Mouse (Mus musculus): ENCODE data around the gene Nop56. TPM values are rescaled to one million over a fixed set of nuclear protein-coding genes. Genes with fewer than 3 reads are reported as not detected.

Nop56 gene
- total RNA-seq (2014; rRNA removed), result 173 and 183 TPM in 2 replicates
- polyA plus RNA-seq (2015; fragmentation: Nextera tagmentation; extraction: Ambion mirVana), result 220 and 243 TPM in 2 replicates

GRCm38 (mm10) chr2:130274149-130274861 lies at the start of gene Nop56:
TSS of gene Nop56 (plus strand) at chr2:130274430.
- Histone ChIP-seq H3K9me3 (ENCODE audit: low read length) (no peaks in the 10 kb centered on the region), H3K27me3 (ENCODE audit: insufficient read depth, low read length) (no peaks in the 10 kb centered on the region), H3K4me1 (ENCODE audit: insufficient read depth) (peaks cover 18% of the 10 kb centered on the region), H3K9ac (peak within 1 kb of the TSS; percentile 92), H3K36me3 (ENCODE audit: insufficient read depth) (peaks cover 36% of the 10 kb centered on the region), H3K4me2 (ENCODE audit: low read depth) (peak within 1 kb of the TSS; percentile 83), H3K27ac (ENCODE audit: low read depth, low read length) (peak within 1 kb of the TSS; percentile 98), H3K4me3 (ENCODE audit: low read depth, low read length) (peak within 1 kb of the TSS; percentile 87)
- peak; percentile 97 for ATAC-seq
- WGBS, result under 1% methylated on average over 68 of the region's 68 CpGs
- peak; percentile 100 for DNase-seq
- TF ChIP-seq CTCF (IDR thresholded peaks at IDR 0.05; ENCODE audit: low read depth), result peak; percentile 32

GRCm38 (mm10) chr2:130246912-130247311 lies 27.3 kb upstream of the Nop56 start:
- H3K4me3 ChIP-seq (ENCODE audit: low read depth, low read length), result no peak overlapping the region
- no peaks in the 10 kb centered on the region for H3K4me1 ChIP-seq (ENCODE audit: insufficient read depth)
- no peak overlapping the region for H3K4me2 ChIP-seq (ENCODE audit: low read depth)
- WGBS, result 48% methylated on average over 9 of the region's 9 CpGs
- no peaks in the 10 kb centered on the region for H3K9me3 ChIP-seq (ENCODE audit: low read length)
- peak; percentile 54 for TF ChIP-seq CTCF (IDR thresholded peaks at IDR 0.05; ENCODE audit: low read depth)
- DNase-seq, result peak; percentile 41
- H3K9ac ChIP-seq, result no peak overlapping the region
- no peaks in the 10 kb centered on the region for H3K36me3 ChIP-seq (ENCODE audit: insufficient read depth)
- no peak overlapping the region for H3K27ac ChIP-seq (ENCODE audit: low read depth, low read length)
- ATAC-seq, result no peak
- no peaks in the 10 kb centered on the region for H3K27me3 ChIP-seq (ENCODE audit: insufficient read depth, low read length)

- H3K4me2 ChIP-seq (ENCODE audit: low read depth), result no peak overlapping the region
- no peak overlapping the region for H3K9ac ChIP-seq
- no peak for TF ChIP-seq CTCF (IDR thresholded peaks at IDR 0.05; ENCODE audit: low read depth)
- no peaks in the 10 kb centered on the region for H3K36me3 ChIP-seq (ENCODE audit: insufficient read depth)
- no peak for DNase-seq
- H3K27me3 ChIP-seq (ENCODE audit: insufficient read depth, low read length), result no peaks in the 10 kb centered on the region
- ATAC-seq, result no peak
- H3K27ac ChIP-seq (ENCODE audit: low read depth, low read length), result no peak overlapping the region
- H3K9me3 ChIP-seq (ENCODE audit: low read length), result no peaks in the 10 kb centered on the region
- 80% methylated on average over 7 of the region's 7 CpGs for WGBS
- H3K4me1 ChIP-seq (ENCODE audit: insufficient read depth), result no peaks in the 10 kb centered on the region
- H3K4me3 ChIP-seq (ENCODE audit: low read depth, low read length), result no peak overlapping the region
Measured at GRCm38 (mm10) chr2:130248226-130248625, 26.0 kb upstream of the Nop56 start.

GRCm38 (mm10) chr2:130256762-130257161 lies 17.5 kb upstream of the Nop56 start:
- TF ChIP-seq CTCF (IDR thresholded peaks at IDR 0.05; ENCODE audit: low read depth), result no peak
- 78% methylated on average over 4 of the region's 4 CpGs for WGBS
- Histone ChIP-seq H3K36me3 (ENCODE audit: insufficient read depth) (no peaks in the 10 kb centered on the region), H3K4me3 (ENCODE audit: low read depth, low read length) (no peak overlapping the region), H3K9me3 (ENCODE audit: low read length) (no peaks in the 10 kb centered on the region), H3K27ac (ENCODE audit: low read depth, low read length) (no peak overlapping the region), H3K27me3 (ENCODE audit: insufficient read depth, low read length) (no peaks in the 10 kb centered on the region), H3K4me2 (ENCODE audit: low read depth) (no peak overlapping the region), H3K9ac (no peak overlapping the region), H3K4me1 (ENCODE audit: insufficient read depth) (no peaks in the 10 kb centered on the region)
- ATAC-seq, result no peak
- no peak for DNase-seq

GRCm38 (mm10) chr2:130260822-130261221 lies 13.4 kb upstream of the Nop56 start:
- ATAC-seq (no peak), DNase-seq (no peak)
- no peaks in the 10 kb centered on the region for H3K4me1 ChIP-seq (ENCODE audit: insufficient read depth)
- no peaks in the 10 kb centered on the region for H3K36me3 ChIP-seq (ENCODE audit: insufficient read depth)
- H3K27ac ChIP-seq (ENCODE audit: low read depth, low read length), result no peak overlapping the region
- H3K27me3 ChIP-seq (ENCODE audit: insufficient read depth, low read length), result no peaks in the 10 kb centered on the region
- no peak overlapping the region for H3K9ac ChIP-seq
- TF ChIP-seq CTCF (IDR thresholded peaks at IDR 0.05; ENCODE audit: low read depth), result no peak
- no peaks in the 10 kb centered on the region for H3K9me3 ChIP-seq (ENCODE audit: low read length)
- H3K4me2 ChIP-seq (ENCODE audit: low read depth), result no peak overlapping the region
- H3K4me3 ChIP-seq (ENCODE audit: low read depth, low read length), result no peak overlapping the region
- WGBS, result 87% methylated on average over 4 of the region's 4 CpGs

GRCm38 (mm10) chr2:130261914-130262313 lies 12.3 kb upstream of the Nop56 start:
- WGBS, result 92% methylated on average over 2 of the region's 2 CpGs
- H3K4me1 ChIP-seq (ENCODE audit: insufficient read depth), result no peaks in the 10 kb centered on the region
- DNase-seq, result no peak
- TF ChIP-seq CTCF (IDR thresholded peaks at IDR 0.05; ENCODE audit: low read depth), result no peak
- no peak overlapping the region for H3K27ac ChIP-seq (ENCODE audit: low read depth, low read length)
- no peaks in the 10 kb centered on the region for H3K27me3 ChIP-seq (ENCODE audit: insufficient read depth, low read length)
- no peak overlapping the region for H3K4me2 ChIP-seq (ENCODE audit: low read depth)
- H3K9me3 ChIP-seq (ENCODE audit: low read length), result no peaks in the 10 kb centered on the region
- no peak overlapping the region for H3K4me3 ChIP-seq (ENCODE audit: low read depth, low read length)
- H3K9ac ChIP-seq, result no peak overlapping the region
- ATAC-seq, result no peak
- H3K36me3 ChIP-seq (ENCODE audit: insufficient read depth), result no peaks in the 10 kb centered on the region

GRCm38 (mm10) chr2:130262398-130262797 lies 11.8 kb upstream of the Nop56 start:
- H3K9ac ChIP-seq, result no peak overlapping the region
- ATAC-seq, result no peak
- DNase-seq, result no peak
- no peaks in the 10 kb centered on the region for H3K9me3 ChIP-seq (ENCODE audit: low read length)
- H3K27ac ChIP-seq (ENCODE audit: low read depth, low read length), result no peak overlapping the region
- no peak for TF ChIP-seq CTCF (IDR thresholded peaks at IDR 0.05; ENCODE audit: low read depth)
- no peaks in the 10 kb centered on the region for H3K27me3 ChIP-seq (ENCODE audit: insufficient read depth, low read length)
- H3K36me3 ChIP-seq (ENCODE audit: insufficient read depth), result no peaks in the 10 kb centered on the region
- H3K4me2 ChIP-seq (ENCODE audit: low read depth), result no peak overlapping the region
- WGBS, result 89% methylated on average over 2 of the region's 2 CpGs
- H3K4me1 ChIP-seq (ENCODE audit: insufficient read depth), result no peaks in the 10 kb centered on the region
- no peak overlapping the region for H3K4me3 ChIP-seq (ENCODE audit: low read depth, low read length)
